Mouse (Mus musculus) frontal cortex, postnatal 14 days (tissue): ENCODE data around the gene Dscam.

Experiments
- DNase-seq, 2 experiments: peaks; one replicate each; pipeline ENCODE4 v3.0.0; 2022; ENCODE audit warnings: low spot score in 2 of 2

Dscam gene

GRCm38 (mm10) chr16:96563350-96564257, 606.9 kb downstream of the Dscam start:
- no peak for DNase-seq

- no peak for DNase-seq
Measured at GRCm38 (mm10) chr16:96559796-96560195, 610.8 kb downstream of the Dscam start.

GRCm38 (mm10) chr16:96558341-96558740, 612.2 kb downstream of the Dscam start:
- DNase-seq, result no peak

- no peak for DNase-seq
Measured at GRCm38 (mm10) chr16:96556621-96557020, 613.9 kb downstream of the Dscam start.

- no peak for DNase-seq
Measured at GRCm38 (mm10) chr16:96555412-96555811, 615.1 kb downstream of the Dscam start.

GRCm38 (mm10) chr16:96552680-96553079, 617.9 kb downstream of the Dscam start:
- no peak for DNase-seq

GRCm38 (mm10) chr16:96541056-96541455, 629.5 kb downstream of the Dscam start:
- DNase-seq, result peak in 1 of 2 experiments; percentile 22
